Mouse (Mus musculus): ENCODE measurements at regions not wholly inside any gene's neighbourhood (a gene's known extent, or its start where the extent isn't known, plus 50 kb on each side); places are given as distances from the start of the nearest gene placed in this dataset.

DNA sequence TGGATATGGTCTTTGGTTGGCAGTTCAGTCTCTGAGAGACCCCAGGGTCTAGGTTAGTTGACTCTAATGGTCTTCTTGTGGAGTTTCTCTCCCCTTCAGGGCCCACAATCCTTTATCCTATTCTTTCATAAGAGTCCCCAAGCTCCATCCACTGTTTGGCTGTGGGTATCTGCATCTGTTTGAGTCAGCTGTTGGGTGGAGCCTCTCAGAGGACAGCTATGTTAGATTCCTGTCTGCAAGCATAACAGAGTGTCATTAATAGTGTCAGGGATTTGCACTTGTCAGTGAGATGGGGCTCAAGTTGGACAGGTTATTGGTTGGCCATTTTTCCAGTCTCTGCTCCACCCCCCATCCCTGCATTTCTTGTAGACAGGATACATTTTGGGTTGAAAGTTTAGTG, 306.9 kb upstream of the Eif4g2 start:
- TF ChIP-seq POU5F1 (IDR thresholded peaks at IDR 0.05; ENCODE audit: borderline replicate concordance, low read length): no peak
- TF ChIP-seq CTCF (conservative IDR thresholded peaks at IDR 0.05; ENCODE audit: low read length): no peak
- no peak for TF ChIP-seq NANOG (IDR thresholded peaks at IDR 0.05; ENCODE audit: borderline replicate concordance, low read length)
- no peak overlapping the region for H3K4me3 ChIP-seq (replicated peaks; ENCODE audit: low read length)
- H3K4me1 ChIP-seq (replicated peaks; ENCODE audit: low read depth, low read length): no peaks in the 10 kb centered on the region
- no peaks in the 10 kb centered on the region for H3K9me3 ChIP-seq (ENCODE audit: low read length)
- no peaks in the 10 kb centered on the region for H3K36me3 ChIP-seq (ENCODE audit: insufficient read depth, low read length)
- H3K27me3 ChIP-seq (ENCODE audit: insufficient read depth, low read length): no peaks in the 10 kb centered on the region

DNA sequence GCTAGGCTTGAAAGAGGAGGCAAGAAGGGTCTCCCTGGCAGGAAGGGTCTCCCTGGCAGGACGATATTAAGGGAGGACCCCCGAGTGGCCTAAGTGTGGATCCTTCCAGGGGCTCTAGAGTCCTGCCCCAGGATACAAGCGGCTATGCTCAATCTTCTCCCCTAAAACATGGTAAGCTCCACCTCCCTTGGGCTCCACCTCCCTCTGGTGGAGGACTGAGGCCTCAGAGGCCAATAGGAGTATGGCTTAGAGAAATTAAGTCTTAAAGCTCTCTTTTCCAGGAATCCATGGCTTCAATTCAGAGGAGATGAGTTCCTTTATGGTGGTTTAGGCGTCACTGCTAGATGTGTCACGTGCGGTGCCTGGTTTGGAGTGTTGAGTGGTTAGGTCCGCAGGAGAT, 291.7 kb upstream of the Eif4g2 start:
- TF ChIP-seq NANOG (IDR thresholded peaks at IDR 0.05; ENCODE audit: borderline replicate concordance, low read length) (no peak), CTCF (conservative IDR thresholded peaks at IDR 0.05; ENCODE audit: low read length) (no peak), POU5F1 (IDR thresholded peaks at IDR 0.05; ENCODE audit: borderline replicate concordance, low read length) (no peak)
- Histone ChIP-seq H3K36me3 (ENCODE audit: insufficient read depth, low read length) (no peaks in the 10 kb centered on the region), H3K4me1 (replicated peaks; ENCODE audit: low read depth, low read length) (no peaks in the 10 kb centered on the region), H3K4me3 (replicated peaks; ENCODE audit: low read length) (no peak overlapping the region), H3K27me3 (ENCODE audit: insufficient read depth, low read length) (no peaks in the 10 kb centered on the region; the same call in 1 of the 2 replicates), H3K9me3 (ENCODE audit: low read length) (no peaks in the 10 kb centered on the region)

DNA sequence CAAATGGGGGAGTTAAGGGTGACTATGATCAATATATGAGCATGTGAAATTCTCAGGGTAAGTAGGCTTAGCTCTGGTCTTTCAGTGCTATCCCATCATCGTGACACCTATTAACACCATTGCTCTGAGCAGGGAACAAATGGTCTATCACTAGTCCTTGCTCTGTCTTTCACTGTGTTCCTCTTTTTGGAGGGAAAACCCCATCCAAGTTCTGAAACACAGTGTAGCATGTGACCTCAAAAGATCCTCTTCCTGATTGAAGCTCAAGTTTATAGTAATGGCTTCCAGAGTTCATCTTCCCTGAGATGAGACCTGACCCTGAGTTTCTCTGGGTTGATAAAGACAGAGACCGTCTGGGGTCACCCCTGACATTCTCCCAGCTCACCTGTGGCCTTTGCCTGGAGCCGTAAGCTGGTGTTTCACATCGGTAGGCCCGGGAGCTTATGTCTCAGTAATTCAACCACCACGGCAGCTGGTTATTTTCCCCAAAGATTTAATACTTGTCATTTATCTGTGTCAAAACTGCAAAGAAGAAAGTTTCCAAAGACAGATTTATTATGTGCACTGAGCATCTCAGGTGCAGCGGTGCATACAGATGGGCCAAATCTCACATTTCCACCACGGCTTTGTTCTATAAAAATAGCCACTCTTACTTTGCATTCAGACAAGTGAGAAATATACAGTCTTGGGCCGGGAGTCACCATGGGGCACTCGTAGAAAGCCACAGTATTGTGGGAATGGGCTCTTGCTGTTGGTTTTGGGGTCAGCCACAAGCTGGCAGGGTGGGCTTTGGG, 290.7 kb upstream of the Eif4g2 start:
- H3K4me3 ChIP-seq (replicated peaks; ENCODE audit: low read length): no peak overlapping the region
- no peaks in the 10 kb centered on the region for H3K4me1 ChIP-seq (replicated peaks; ENCODE audit: low read depth, low read length)
- H3K27me3 ChIP-seq (ENCODE audit: insufficient read depth, low read length): no peaks in the 10 kb centered on the region; the same call in 1 of the 2 replicates
- no peaks in the 10 kb centered on the region for H3K9me3 ChIP-seq (ENCODE audit: low read length)
- H3K36me3 ChIP-seq (ENCODE audit: insufficient read depth, low read length): no peaks in the 10 kb centered on the region
- TF ChIP-seq NANOG (IDR thresholded peaks at IDR 0.05; ENCODE audit: borderline replicate concordance, low read length): no peak

DNA sequence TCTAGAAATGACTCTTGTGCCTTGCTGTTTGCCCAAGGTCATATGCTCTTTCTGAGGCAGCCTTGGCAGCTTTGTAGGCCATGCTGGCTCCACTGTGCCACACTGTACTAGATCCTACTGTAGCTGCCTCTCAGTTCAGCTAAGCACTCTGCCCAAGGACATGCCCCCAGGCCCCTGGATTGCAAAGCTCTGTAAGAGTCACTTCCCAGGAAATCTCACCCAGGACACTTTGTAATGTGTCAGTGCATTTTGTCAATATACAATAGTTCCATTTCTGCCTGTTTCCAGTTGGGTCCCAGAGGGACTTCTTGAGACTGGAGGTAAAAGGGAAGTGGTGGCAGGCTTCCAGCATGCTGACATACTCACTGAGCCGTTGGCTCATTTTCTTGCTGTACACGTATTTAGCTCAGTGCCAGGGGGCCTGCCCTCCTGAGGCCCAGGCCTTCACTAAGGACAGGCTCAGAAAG, 287.6 kb upstream of the Eif4g2 start:
- no peaks in the 10 kb centered on the region for H3K9me3 ChIP-seq (ENCODE audit: low read length)

DNA sequence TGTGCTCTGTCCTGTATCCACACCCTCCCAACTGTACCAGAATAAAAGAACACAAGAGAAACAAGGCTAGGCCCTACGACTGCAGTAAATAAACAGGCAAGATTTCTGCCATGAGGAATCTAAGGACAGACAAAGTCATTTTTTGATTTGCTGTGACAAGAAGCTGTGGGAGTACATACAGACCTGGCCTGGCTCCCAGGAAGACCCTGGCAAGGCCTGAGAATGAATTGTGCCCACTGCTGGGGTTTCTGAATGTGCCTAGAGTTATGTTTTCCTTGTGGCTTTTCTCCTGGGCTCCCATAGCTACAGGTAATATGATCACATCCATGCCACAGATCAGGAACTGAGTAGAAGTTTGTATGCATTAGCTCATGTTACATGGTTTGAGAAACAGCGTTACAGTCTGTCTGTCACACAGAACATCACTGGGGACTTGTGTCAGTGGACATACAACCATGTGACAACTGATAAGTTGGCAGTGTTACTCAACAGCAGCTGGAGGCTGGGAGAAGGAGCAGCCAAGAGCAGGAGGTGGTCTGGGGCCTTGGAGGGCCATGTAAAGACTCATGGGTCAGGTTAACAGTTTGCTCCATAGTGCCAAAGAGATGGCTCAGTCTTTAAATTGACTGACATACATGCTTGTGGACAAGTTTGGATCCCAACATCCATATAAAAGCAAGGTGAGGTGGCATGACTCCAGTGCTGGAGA, 285.6 kb upstream of the Eif4g2 start:
- Histone ChIP-seq H3K27me3 (ENCODE audit: insufficient read depth, low read length) (no peaks in the 10 kb centered on the region; the same call in 1 of the 2 replicates), H3K4me1 (replicated peaks; ENCODE audit: low read depth, low read length) (no peaks in the 10 kb centered on the region), H3K4me3 (replicated peaks; ENCODE audit: low read length) (no peak overlapping the region), H3K9me3 (ENCODE audit: low read length) (no peaks in the 10 kb centered on the region), H3K36me3 (ENCODE audit: insufficient read depth, low read length) (no peaks in the 10 kb centered on the region)
- TF ChIP-seq POU5F1 (IDR thresholded peaks at IDR 0.05; ENCODE audit: borderline replicate concordance, low read length) (no peak), NANOG (IDR thresholded peaks at IDR 0.05; ENCODE audit: borderline replicate concordance, low read length) (no peak)

More for the DNA sequence above, 287.6 kb upstream of the Eif4g2 start:
- TF ChIP-seq CTCF (conservative IDR thresholded peaks at IDR 0.05; ENCODE audit: low read length) (no peak), POU5F1 (IDR thresholded peaks at IDR 0.05; ENCODE audit: borderline replicate concordance, low read length) (no peak), NANOG (IDR thresholded peaks at IDR 0.05; ENCODE audit: borderline replicate concordance, low read length) (no peak)
- Histone ChIP-seq H3K4me1 (replicated peaks; ENCODE audit: low read depth, low read length) (no peaks in the 10 kb centered on the region), H3K4me3 (replicated peaks; ENCODE audit: low read length) (no peak overlapping the region), H3K27me3 (ENCODE audit: insufficient read depth, low read length) (no peaks in the 10 kb centered on the region; the same call in 1 of the 2 replicates), H3K36me3 (ENCODE audit: insufficient read depth, low read length) (no peaks in the 10 kb centered on the region)

DNA sequence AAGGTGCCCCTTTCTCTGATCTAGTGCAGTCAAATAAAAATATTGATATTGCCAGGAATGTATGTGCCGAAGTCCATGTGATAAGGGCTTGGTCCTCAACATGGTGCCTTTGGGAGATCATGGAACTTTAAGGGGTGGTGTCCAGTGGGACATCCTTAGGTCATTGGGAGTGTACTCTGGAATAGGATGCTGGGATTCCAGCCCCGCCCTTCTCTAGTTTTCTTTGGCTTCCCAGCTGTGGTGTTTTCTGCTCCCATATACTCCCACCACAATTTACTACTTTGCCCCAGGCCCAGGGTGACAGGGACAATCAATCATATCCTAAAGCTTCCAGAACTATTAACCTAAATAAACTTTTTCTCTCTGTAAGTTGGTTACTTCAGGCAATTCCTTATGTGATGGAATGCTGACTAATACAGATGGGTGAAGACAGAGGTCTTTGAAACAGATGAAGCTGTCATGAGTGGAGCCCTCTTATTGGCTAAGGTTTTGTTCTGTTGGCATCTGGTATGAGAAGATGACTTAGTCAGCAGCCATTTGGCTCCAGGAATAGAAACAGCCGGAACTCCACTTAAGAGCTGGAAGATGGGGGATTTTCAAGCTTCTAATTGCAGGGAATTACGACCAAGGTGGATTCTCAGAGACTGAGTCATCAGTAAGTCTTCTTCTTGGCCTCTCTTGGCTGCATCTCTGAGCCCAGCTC, 284.3 kb upstream of the Eif4g2 start:
- TF ChIP-seq CTCF (conservative IDR thresholded peaks at IDR 0.05; ENCODE audit: low read length) (no peak), NANOG (IDR thresholded peaks at IDR 0.05; ENCODE audit: borderline replicate concordance, low read length) (no peak), POU5F1 (IDR thresholded peaks at IDR 0.05; ENCODE audit: borderline replicate concordance, low read length) (no peak)
- Histone ChIP-seq H3K9me3 (ENCODE audit: low read length) (no peaks in the 10 kb centered on the region), H3K27me3 (ENCODE audit: insufficient read depth, low read length) (no peaks in the 10 kb centered on the region), H3K4me3 (replicated peaks; ENCODE audit: low read length) (no peak overlapping the region), H3K36me3 (ENCODE audit: insufficient read depth, low read length) (no peaks in the 10 kb centered on the region), H3K4me1 (replicated peaks; ENCODE audit: low read depth, low read length) (no peaks in the 10 kb centered on the region)

DNA sequence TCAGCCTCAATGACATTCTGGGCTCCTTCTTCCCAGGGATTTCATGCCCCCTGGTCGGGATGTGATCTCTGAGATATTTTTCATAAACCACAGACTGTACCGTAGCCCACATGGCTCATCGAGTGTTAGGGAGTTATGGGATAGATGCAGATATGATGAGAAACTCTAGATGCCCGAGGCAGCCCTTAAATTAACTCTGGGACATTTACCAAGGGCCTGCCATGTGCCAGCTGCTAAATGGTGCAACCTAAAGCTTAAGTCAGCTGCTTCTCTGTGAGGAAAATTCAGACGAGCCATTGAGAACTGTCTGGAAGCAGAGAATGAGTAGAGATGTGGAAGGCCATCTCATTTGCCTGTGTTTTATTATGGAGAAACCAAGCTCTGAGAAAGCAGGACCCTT, 282.6 kb upstream of the Eif4g2 start:
- no peaks in the 10 kb centered on the region for H3K9me3 ChIP-seq (ENCODE audit: low read length)

DNA sequence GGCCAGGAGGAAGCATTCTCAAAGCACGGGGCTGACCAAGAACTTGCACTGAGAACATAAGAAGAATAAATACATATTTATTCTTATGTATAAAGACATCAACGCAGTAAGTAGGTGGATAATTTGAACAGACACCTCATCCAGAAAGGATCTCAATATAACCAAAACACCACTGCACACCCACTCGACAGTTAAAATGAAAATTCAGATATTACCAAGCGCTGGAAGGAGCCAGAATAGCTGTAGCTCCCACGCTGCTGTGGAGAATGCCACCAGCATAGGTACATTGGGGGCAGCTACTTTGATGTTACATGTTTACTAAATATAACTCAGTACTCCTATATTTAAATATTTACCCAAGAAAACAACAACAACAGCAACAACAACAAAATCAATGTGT, 280.4 kb upstream of the Eif4g2 start:
- H3K9me3 ChIP-seq (ENCODE audit: low read length): no peaks in the 10 kb centered on the region
- H3K27me3 ChIP-seq (ENCODE audit: insufficient read depth, low read length): no peaks in the 10 kb centered on the region
- no peak for TF ChIP-seq CTCF (conservative IDR thresholded peaks at IDR 0.05; ENCODE audit: low read length)
- TF ChIP-seq POU5F1 (IDR thresholded peaks at IDR 0.05; ENCODE audit: borderline replicate concordance, low read length): no peak
- TF ChIP-seq NANOG (IDR thresholded peaks at IDR 0.05; ENCODE audit: borderline replicate concordance, low read length): no peak
- H3K4me1 ChIP-seq (replicated peaks; ENCODE audit: low read depth, low read length): no peaks in the 10 kb centered on the region
- H3K36me3 ChIP-seq (ENCODE audit: insufficient read depth, low read length): no peaks in the 10 kb centered on the region
- no peak overlapping the region for H3K4me3 ChIP-seq (replicated peaks; ENCODE audit: low read length)

More for the DNA sequence above, 282.6 kb upstream of the Eif4g2 start:
- H3K4me1 ChIP-seq (replicated peaks; ENCODE audit: low read depth, low read length): no peaks in the 10 kb centered on the region
- TF ChIP-seq NANOG (IDR thresholded peaks at IDR 0.05; ENCODE audit: borderline replicate concordance, low read length) (no peak), POU5F1 (IDR thresholded peaks at IDR 0.05; ENCODE audit: borderline replicate concordance, low read length) (no peak), CTCF (conservative IDR thresholded peaks at IDR 0.05; ENCODE audit: low read length) (no peak)
- H3K36me3 ChIP-seq (ENCODE audit: insufficient read depth, low read length): no peaks in the 10 kb centered on the region
- no peak overlapping the region for H3K4me3 ChIP-seq (replicated peaks; ENCODE audit: low read length)
- no peaks in the 10 kb centered on the region for H3K27me3 ChIP-seq (ENCODE audit: insufficient read depth, low read length)

Measured in E14TG2a.4 (cell line).